Comparison of ENCODE assay signal across 25 mouse cellular contexts in the genomic region with DNA sequence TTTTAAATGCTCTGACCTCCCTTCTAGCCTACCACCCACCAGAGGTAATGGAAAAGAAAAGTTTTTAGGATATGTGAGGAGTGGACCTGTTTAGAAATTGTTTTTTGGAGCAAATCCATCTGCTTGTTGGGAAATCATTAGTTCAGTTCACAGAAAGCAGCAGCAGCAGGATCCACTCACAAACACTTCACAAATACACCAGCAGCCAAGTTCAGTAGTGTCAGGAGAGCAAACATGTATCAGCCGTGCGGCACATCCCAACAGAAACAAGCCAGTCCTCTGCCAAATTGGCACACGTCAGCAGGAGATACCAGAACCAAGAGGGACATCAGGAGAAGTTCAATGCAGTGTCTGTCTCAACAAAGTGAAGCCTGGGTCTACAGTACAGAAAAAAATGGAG.
A peak's percentile ranks its signal among the peaks of the same experiment; 100 is the strongest.
DNase-seq lines count a peak whose midpoint lies in the region; ATAC-seq and TF ChIP-seq lines count a peak whose summit lies in the region.
"Had no signal": no experiment of that assay in that cellular context is flagged by ENCODE, and none has a peak within 500 bp of the region (broad histone marks: within the 10 kb centered on the region; RNA-seq: fewer than 3 reads in every experiment).

No protein-coding gene starts in this region.

- no peak overlapping the region for H3K4me3 ChIP-seq in lung, embryonic 14.5 days (ENCODE audit: low read depth, low read length)
- no peak overlapping the region for H3K4me3 ChIP-seq in lung, postnatal 0 days (ENCODE audit: low read depth, low read length)
- no peak overlapping the region for H3K4me3 ChIP-seq in midbrain, embryonic 10.5 days
- no peak overlapping the region for H3K4me3 ChIP-seq in hindbrain, postnatal 0 days (ENCODE audit: low read length)
- H3K4me3 ChIP-seq: forebrain, embryonic 10.5 days; forebrain, embryonic 13.5 days; heart, adult 2 months; hindbrain, embryonic 10.5 days had no signal

- H3K27me3 ChIP-seq in lung, embryonic 14.5 days (ENCODE audit: insufficient read depth, low read length) = no peaks in the 10 kb centered on the region
- no peaks in the 10 kb centered on the region for H3K27me3 ChIP-seq in lung, postnatal 0 days (replicated peaks; ENCODE audit: insufficient read depth, low read length)
- H3K27me3 ChIP-seq in midbrain, embryonic 10.5 days (ENCODE audit: low read depth, poor library complexity, severe bottlenecking) = no peaks in the 10 kb centered on the region
- no peaks in the 10 kb centered on the region for H3K27me3 ChIP-seq in hindbrain, postnatal 0 days (ENCODE audit: insufficient read depth, low read length)
- H3K27me3 ChIP-seq: forebrain, embryonic 13.5 days had no signal

- H3K9me3 ChIP-seq in lung, embryonic 14.5 days (ENCODE audit: low read depth, low read length) = no peaks in the 10 kb centered on the region
- H3K9me3 ChIP-seq in lung, postnatal 0 days (ENCODE audit: low read length) = no peaks in the 10 kb centered on the region
- no peaks in the 10 kb centered on the region for H3K9me3 ChIP-seq in midbrain, embryonic 10.5 days (replicated peaks)
- no peaks in the 10 kb centered on the region for H3K9me3 ChIP-seq in hindbrain, postnatal 0 days (ENCODE audit: low read length)
- H3K9me3 ChIP-seq: forebrain, embryonic 10.5 days; forebrain, embryonic 13.5 days; hindbrain, embryonic 10.5 days had no signal

- TF ChIP-seq EP300 in lung, postnatal 0 days (IDR thresholded peaks at IDR 0.05) = peak; percentile 73

- H3K4me1 ChIP-seq in lung, embryonic 14.5 days (ENCODE audit: insufficient read depth) = no peaks in the 10 kb centered on the region
- no peaks in the 10 kb centered on the region for H3K4me1 ChIP-seq in lung, postnatal 0 days (ENCODE audit: insufficient read depth, low read depth, low read length)
- no peaks in the 10 kb centered on the region for H3K4me1 ChIP-seq in midbrain, embryonic 10.5 days
- no peaks in the 10 kb centered on the region for H3K4me1 ChIP-seq in hindbrain, postnatal 0 days (ENCODE audit: insufficient read depth, low read length)
- H3K4me1 ChIP-seq: forebrain, embryonic 10.5 days; forebrain, embryonic 13.5 days; hindbrain, embryonic 10.5 days had no signal

- WGBS in lung, embryonic 14.5 days = 50% methylated on average over 3 of the region's 3 CpGs
- WGBS in lung, postnatal 0 days = 65% methylated on average over 3 of the region's 3 CpGs
- whole genome bisulfite sequencing in midbrain, embryonic 10.5 days = 90% methylated on average over 3 of the region's 3 CpGs
- WGBS in hindbrain, postnatal 0 days = 82% methylated on average over 3 of the region's 3 CpGs

- TF ChIP-seq CTCF in lung, embryonic 14.5 days (IDR thresholded peaks at IDR 0.05; ENCODE audit: low read depth) = no peak
- TF ChIP-seq CTCF in lung, postnatal 0 days (IDR thresholded peaks at IDR 0.05) = no peak
- TF ChIP-seq CTCF in hindbrain, postnatal 0 days (IDR thresholded peaks at IDR 0.05; ENCODE audit: low read depth) = no peak

- no peak overlapping the region for H3K4me2 ChIP-seq in lung, embryonic 14.5 days
- H3K4me2 ChIP-seq in lung, postnatal 0 days (replicated peaks; ENCODE audit: low read depth, low read length) = no peak overlapping the region
- H3K4me2 ChIP-seq in hindbrain, postnatal 0 days (ENCODE audit: low read depth, low read length) = no peak overlapping the region
- H3K4me2 ChIP-seq: forebrain, embryonic 13.5 days; heart, embryonic 11.5 days; hindbrain, embryonic 14.5 days had no signal

- H3K27ac ChIP-seq in lung, embryonic 14.5 days (ENCODE audit: low read depth) = no peak overlapping the region
- H3K27ac ChIP-seq in lung, postnatal 0 days (ENCODE audit: low read length) = no peak overlapping the region
- no peak overlapping the region for H3K27ac ChIP-seq in midbrain, embryonic 10.5 days (replicated peaks)
- H3K27ac ChIP-seq in hindbrain, postnatal 0 days = no peak overlapping the region
- H3K27ac ChIP-seq: forebrain, embryonic 10.5 days; forebrain, embryonic 13.5 days; heart, adult 2 months; hindbrain, embryonic 10.5 days; hindbrain, embryonic 14.5 days had no signal

- H3K9ac ChIP-seq in lung, embryonic 14.5 days = no peak overlapping the region
- H3K9ac ChIP-seq in lung, postnatal 0 days (replicated peaks; ENCODE audit: low read depth) = no peak overlapping the region
- H3K9ac ChIP-seq in hindbrain, postnatal 0 days (replicated peaks; ENCODE audit: low read length) = no peak overlapping the region
- H3K9ac ChIP-seq: forebrain, embryonic 13.5 days; hindbrain, embryonic 14.5 days had no signal

- peak; percentile 96 for ATAC-seq in lung, embryonic 14.5 days (ENCODE audit: insufficient read depth)
- peak; percentile 80 for ATAC-seq in lung, postnatal 0 days
- no peak for ATAC-seq in hindbrain, postnatal 0 days
- ATAC-seq: CD4-positive, CD25-positive, alpha-beta regulatory T cell, adult 4 months; forebrain, embryonic 13.5 days; forebrain, embryonic 16.5 days had no signal

- DNase-seq in lung, embryonic 14.5 days = peak; percentile 91
- peak; percentile 80 for DNase-seq in lung, postnatal 0 days (ENCODE audit: low spot score)
- DNase-seq in lung, postnatal 25 days (ENCODE audit: low spot score) = peak; percentile 48
- DNase-seq in cerebellum, adult 18-20 months = no peak
- no peak for DNase-seq in midbrain, embryonic 10.5 days (ENCODE audit: low spot score)
- DNase-seq in right cerebral cortex, postnatal 10 days (ENCODE audit: low spot score in 2 of 2) = no peak
- no peak for DNase-seq in hindbrain, postnatal 0 days (ENCODE audit: low spot score)
- DNase-seq: adrenal gland, adult 2 months; adrenal gland, postnatal 14 days; cerebellum, adult 11 months; cerebellum, adult 8-10 months; cerebellum, postnatal 10 days; cerebellum, postnatal 36 days; embryo, embryonic 11 days; gastrocnemius, postnatal 10 days; gastrocnemius, postnatal 36 days; heart, adult 2 months; heart, postnatal 36 days had no signal

- H3K36me3 ChIP-seq in lung, embryonic 14.5 days (ENCODE audit: insufficient read depth) = no peaks in the 10 kb centered on the region
- no peaks in the 10 kb centered on the region for H3K36me3 ChIP-seq in lung, postnatal 0 days (ENCODE audit: insufficient read depth, low read length)
- H3K36me3 ChIP-seq in midbrain, embryonic 10.5 days = no peaks in the 10 kb centered on the region
- H3K36me3 ChIP-seq in hindbrain, postnatal 0 days (ENCODE audit: insufficient read depth, low read length) = no peaks in the 10 kb centered on the region
- H3K36me3 ChIP-seq: forebrain, embryonic 10.5 days; hindbrain, embryonic 10.5 days had no signal

Comparison
In these comparisons a context has a peak if more than half of its experiments do, and no peak if none do; other contexts are left out.
1. DNase-seq: peak in lung, embryonic 14.5 days (single experiment), lung, postnatal 0 days (single experiment) and lung, postnatal 25 days (single experiment); none in cerebellum, adult 18-20 months (0 of 2), midbrain, embryonic 10.5 days (single experiment), right cerebral cortex, postnatal 10 days (0 of 2) and hindbrain, postnatal 0 days (single experiment).